Mouse (Mus musculus) neural tube, embryonic 15.5 days (tissue): Measurements from ENCODE around the gene Esp22. TPM values are rescaled to one million over a fixed set of nuclear protein-coding genes. Genes with fewer than 3 reads are reported as not detected.
"Not testable (repeated sequence)": the region's sequence is repeated elsewhere in the genome, so short reads cannot be mapped to it uniquely, and the experiment has no call there.

ENCODE experiments used
- ATAC-seq: fragments of 200-750 bp; cut with Nextera tagmentation; 2 replicates; pipeline ENCODE4 v1.8.0; 2017; ENCODE audit warnings: mild to moderate bottlenecking, moderate TSS enrichment, moderate library complexity; ENCODE audit not compliant: low FRiP score
- H3K27ac ChIP-seq: fragments of 300-500 bp; sonication (generic); replicated peaks from 2 replicates; pipeline ENCODE4 v1.5.1; 2015; ENCODE audit warnings: mild to moderate bottlenecking, inconsistent platforms
- H3K27me3 ChIP-seq: fragments of 300-500 bp; sonication (generic); replicated peaks from 2 replicates; pipeline ENCODE4 v1.6.1; 2015; ENCODE audit warnings: inconsistent platforms
- H3K36me3 ChIP-seq: fragments of 300-500 bp; sonication (generic); 2 replicates; pipeline ENCODE4 v1.6.1; 2015; ENCODE audit warnings: inconsistent platforms
- H3K4me1 ChIP-seq: fragments of 300-500 bp; sonication (generic); 2 replicates; pipeline ENCODE4 v1.6.1; 2015; ENCODE audit warnings: inconsistent platforms
- H3K4me2 ChIP-seq: fragments of 300-500 bp; sonication (generic); 2 replicates; pipeline ENCODE4 v1.6.1; 2015; ENCODE audit warnings: inconsistent platforms, mild to moderate bottlenecking, moderate library complexity
- H3K4me3 ChIP-seq: fragments of 300-500 bp; sonication (generic); replicated peaks from 2 replicates; pipeline ENCODE4 v1.5.1; 2015; ENCODE audit warnings: mild to moderate bottlenecking, inconsistent platforms
- H3K9ac ChIP-seq: fragments of 300-500 bp; sonication (generic); replicated peaks from 2 replicates; pipeline ENCODE4 v1.6.1; 2015; ENCODE audit warnings: mild to moderate bottlenecking, inconsistent platforms
- H3K9me3 ChIP-seq: fragments of 300-500 bp; sonication (generic); replicated peaks from 2 replicates; pipeline ENCODE4 v1.6.1; 2016; ENCODE audit warnings: inconsistent platforms
- WGBS: fragments of 180-500 bp; shearing (Covaris S2); methylation state at CpG from one replicate; pipeline ENCODE4 v1.1.7; 2015; ENCODE audit warnings: mixed read lengths; 5-methylcytosine and 5-hydroxymethylcytosine counted together
- polyA plus RNA-seq: library from polyadenylated mRNA; unstranded; fragments of >200 nt; fragmentation: Nextera tagmentation; extraction: Ambion mirVana; gene quantifications from 2 replicates; pipeline ENCODE4 v1.2.1, GENCODE M21; 2015

Gene Esp22
- polyA plus RNA-seq: not detected in 2 replicates

DNA sequence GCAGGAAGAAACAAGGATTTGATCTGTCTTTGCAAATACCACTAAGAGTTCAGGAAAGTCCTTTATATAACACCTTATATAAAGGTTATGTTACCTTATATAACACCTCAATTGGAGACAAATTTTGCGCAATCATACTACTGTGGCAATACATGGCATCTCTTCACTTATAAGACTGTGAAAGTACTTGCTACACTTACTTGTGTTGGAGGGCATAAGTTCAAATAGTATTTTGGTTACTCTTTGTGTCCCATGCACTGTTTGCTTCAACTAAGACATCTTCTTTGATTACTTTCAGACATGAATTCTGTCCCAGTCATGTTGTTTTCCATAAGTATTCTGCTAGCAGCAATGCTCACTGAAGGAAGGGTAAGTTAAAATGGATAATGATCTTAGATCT lies at the start of gene Esp22:
TSS of gene Esp22 (plus strand) at position 301 of the 400 bp plus-strand sequence.
- Histone ChIP-seq H3K4me2 (no peak within 1 kb of the TSS), H3K9ac (no peak within 1 kb of the TSS), H3K4me3 (no peak within 1 kb of the TSS), H3K27ac (no peak within 1 kb of the TSS), H3K36me3 (no peaks in the 10 kb centered on the region), H3K27me3 (no peaks in the 10 kb centered on the region), H3K9me3 (0 out of 2 replicates have a peak, but pooled peaks cover 7% of the 10 kb centered on the region), H3K4me1 (no peaks in the 10 kb centered on the region)
- no peak for ATAC-seq
- WGBS: 94% methylated on average over 1 of the region's 1 CpGs

- no peak overlapping the region for H3K9ac ChIP-seq
- ATAC-seq: no peak
- no peaks in the 10 kb centered on the region for H3K27me3 ChIP-seq
- H3K4me3 ChIP-seq: no peak overlapping the region
- peaks cover 21% of the 10 kb centered on the region; the same call in 1 of the 2 replicates for H3K9me3 ChIP-seq
- no peak overlapping the region for H3K4me2 ChIP-seq
- no peaks in the 10 kb centered on the region for H3K4me1 ChIP-seq
- no peaks in the 10 kb centered on the region for H3K36me3 ChIP-seq
- no peak overlapping the region for H3K27ac ChIP-seq
Observed at GRCm38 (mm10) chr17:39063641-39064040, 31.5 kb upstream of the Esp22 start.

DNA sequence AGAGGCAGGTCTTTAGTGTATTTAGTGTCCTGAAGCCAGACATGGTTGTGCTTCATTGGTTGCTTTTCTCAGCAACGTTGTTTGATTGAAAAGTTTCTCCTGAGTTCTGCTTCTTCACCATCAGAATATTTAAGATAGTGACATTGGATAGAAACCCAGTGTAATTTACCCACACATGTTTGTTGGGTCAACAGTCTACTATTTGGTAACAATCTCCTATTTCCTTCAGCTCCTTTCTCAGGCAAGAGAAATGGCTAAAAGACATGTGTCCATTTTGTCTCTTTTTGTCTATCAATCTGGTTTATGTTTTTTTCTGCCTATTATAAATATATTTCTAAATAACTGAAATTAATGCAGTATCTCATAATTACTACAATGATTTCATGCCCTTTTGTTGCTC lies 18.2 kb upstream of the Esp22 start, which contains the start of gene Esp23:
TSS of gene Esp23 (minus strand) at position 101 of the 400 bp plus-strand sequence.
- ATAC-seq: no peak
- WGBS: 51% methylated on average over 1 of the region's 1 CpGs
- Histone ChIP-seq H3K4me2 (no peak within 1 kb of the TSS), H3K9ac (no peak within 1 kb of the TSS), H3K27me3 (no peaks in the 10 kb centered on the region), H3K4me3 (no peak within 1 kb of the TSS), H3K27ac (no peak within 1 kb of the TSS), H3K36me3 (no peaks in the 10 kb centered on the region), H3K9me3 (peaks cover 7% of the 10 kb centered on the region; the same call in 1 of the 2 replicates), H3K4me1 (no peaks in the 10 kb centered on the region)

DNA sequence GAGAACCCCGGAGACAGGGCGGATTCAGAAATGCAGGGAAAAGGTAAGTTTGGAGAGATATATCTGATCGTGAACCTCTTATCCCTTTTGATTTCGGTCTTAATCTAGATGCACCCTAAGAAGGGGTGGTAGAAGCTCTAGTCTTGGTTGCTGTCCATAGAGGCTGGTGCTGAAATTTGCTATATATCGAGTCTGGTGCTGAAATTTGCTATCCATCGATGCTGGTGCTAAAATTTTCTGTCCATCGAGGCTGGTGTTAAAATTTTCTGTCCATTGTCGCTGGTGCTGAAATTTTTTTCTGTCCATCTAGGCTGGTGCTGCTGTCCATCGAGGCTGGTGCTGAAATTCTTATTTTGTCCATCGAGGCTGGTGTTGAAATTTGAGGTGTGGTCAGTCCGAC lies 12.0 kb downstream of the Esp22 start:
- H3K27me3 ChIP-seq, H3K36me3 ChIP-seq, H3K4me2 ChIP-seq, H3K9ac ChIP-seq, H3K4me3 ChIP-seq, H3K27ac ChIP-seq, H3K4me1 ChIP-seq, ATAC-seq: not testable (repeated sequence)
- WGBS: 80% methylated on average over 11 of the region's 11 CpGs
- H3K9me3 ChIP-seq: peaks cover 20% of the 10 kb centered on the region; the same call in 1 of the 2 replicates

DNA sequence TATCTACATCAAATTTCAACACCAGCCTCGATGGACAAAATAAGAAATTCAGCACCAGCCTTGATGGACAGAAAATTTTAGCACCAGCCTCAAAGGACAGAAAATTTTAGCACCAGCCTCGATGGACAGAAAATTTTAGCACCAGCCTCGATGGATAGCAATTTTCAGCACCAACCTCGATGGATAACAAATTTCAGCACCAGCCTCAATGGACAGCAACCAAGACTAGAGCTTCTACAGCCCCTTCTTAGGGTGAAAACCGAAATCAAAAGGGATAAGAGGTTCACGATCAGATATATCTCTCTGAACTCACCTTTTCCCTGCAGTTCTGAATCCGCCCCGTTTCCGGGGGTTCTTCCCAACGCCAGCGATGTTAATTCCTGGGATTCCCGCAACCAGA lies 34.0 kb downstream of the Esp22 start:
- not testable (repeated sequence) for H3K4me1 ChIP-seq, H3K36me3 ChIP-seq, H3K4me3 ChIP-seq, H3K27ac ChIP-seq, H3K27me3 ChIP-seq, H3K4me2 ChIP-seq, ATAC-seq, H3K9ac ChIP-seq
- peaks cover 16% of the 10 kb centered on the region for H3K9me3 ChIP-seq
- 76% methylated on average over 12 of the region's 12 CpGs for WGBS

Other genes starting within 250 kb of the Esp22 start
- gene Esp24, start 58.6 kb upstream of the Esp22 start, polyA plus RNA-seq: not detected in 2 replicates
- gene Gm21903, start 52.0 kb upstream of the Esp22 start, polyA plus RNA-seq: not detected in 2 replicates
- not detected in 2 replicates for gene Esp23, start 18.3 kb upstream of the Esp22 start, polyA plus RNA-seq